Mouse (Mus musculus): Measurements from ENCODE around the gene Slc22a21. TPM values are rescaled to one million over a fixed set of nuclear protein-coding genes. Genes with fewer than 3 reads are reported as not detected.

Gene Slc22a21
- total RNA-seq, 1 experiment, result 2.3 TPM

- TF ChIP-seq HCFC1 (IDR thresholded peaks at IDR 0.05; ENCODE audit: borderline replicate concordance, insufficient read depth, low read length), result no peak
- no peak for TF ChIP-seq ZNF384 (IDR thresholded peaks at IDR 0.05; ENCODE audit: low read depth, low read length)
- no peak for TF ChIP-seq MAFK (IDR thresholded peaks at IDR 0.05; ENCODE audit: insufficient read depth, low read depth, low read length)
- no peak for TF ChIP-seq ZC3H11A (IDR thresholded peaks at IDR 0.05; ENCODE audit: borderline replicate concordance, low read depth, low read length)
- Histone ChIP-seq H3K4me1 (ENCODE audit: control insufficient read depth in 2 of 2, insufficient read depth in 2 of 2, low read length in 2 of 2, poor library complexity in 1 of 2) (no peaks in the 10 kb centered on the region), H3K27ac (ENCODE audit: insufficient read depth, low read depth, low read length, poor library complexity, severe bottlenecking) (no peak overlapping the region), H3K4me3 (ENCODE audit: insufficient read depth in 1 of 2, low read depth in 1 of 2, low read length in 2 of 2, poor library complexity in 1 of 2, severe bottlenecking in 1 of 2) (no peak overlapping the region), H3K9me3 (ENCODE audit: control insufficient read depth, insufficient read depth, low read depth, low read length) (no peaks in the 10 kb centered on the region), H3K9ac (ENCODE audit: insufficient read depth, low read depth, low read length, poor library complexity, severe bottlenecking) (no peak overlapping the region), H3K36me3 (ENCODE audit: control insufficient read depth, insufficient read depth, low read length, poor library complexity, severe bottlenecking) (no peaks in the 10 kb centered on the region)
- DNase-seq (ENCODE audit: low read depth, low spot score), result no peak
- in situ Hi-C loops (cut with MboI; ENCODE audit: low sequenced_read_pairs in 2 of 2, unreplicated experiment in 2 of 2), result no loop called here
Observed at GRCm38 (mm10) chr11:54016051-54016450, 35.9 kb upstream of the Slc22a21 start.

- no peak overlapping the region for H3K27ac ChIP-seq (ENCODE audit: insufficient read depth, low read depth, low read length, poor library complexity, severe bottlenecking)
- H3K36me3 ChIP-seq (ENCODE audit: control insufficient read depth, insufficient read depth, low read length, poor library complexity, severe bottlenecking), result no peaks in the 10 kb centered on the region
- no peak overlapping the region for H3K4me3 ChIP-seq (ENCODE audit: insufficient read depth in 1 of 2, low read depth in 1 of 2, low read length in 2 of 2, poor library complexity in 1 of 2, severe bottlenecking in 1 of 2)
- in situ Hi-C loops (cut with MboI; ENCODE audit: low sequenced_read_pairs in 2 of 2, unreplicated experiment in 2 of 2), result no loop called here
- H3K9me3 ChIP-seq (ENCODE audit: control insufficient read depth, insufficient read depth, low read depth, low read length), result no peaks in the 10 kb centered on the region
- no peak for DNase-seq (ENCODE audit: low read depth, low spot score)
- no peak for TF ChIP-seq CHD2 (IDR thresholded peaks at IDR 0.05; ENCODE audit: low read depth, low read length)
- no peaks in the 10 kb centered on the region for H3K4me1 ChIP-seq (ENCODE audit: control insufficient read depth in 2 of 2, insufficient read depth in 2 of 2, low read length in 2 of 2, poor library complexity in 1 of 2)
- H3K9ac ChIP-seq (ENCODE audit: insufficient read depth, low read depth, low read length, poor library complexity, severe bottlenecking), result no peak overlapping the region
Observed at GRCm38 (mm10) chr11:54012961-54013360, 32.8 kb upstream of the Slc22a21 start.

GRCm38 (mm10) chr11:54011255-54011654 lies 31.1 kb upstream of the Slc22a21 start:
- in situ Hi-C loops (cut with MboI; ENCODE audit: low sequenced_read_pairs in 2 of 2, unreplicated experiment in 2 of 2), result no loop called here
- Histone ChIP-seq H3K27ac (ENCODE audit: insufficient read depth, low read depth, low read length, poor library complexity, severe bottlenecking) (no peak overlapping the region), H3K4me3 (ENCODE audit: insufficient read depth in 1 of 2, low read depth in 1 of 2, low read length in 2 of 2, poor library complexity in 1 of 2, severe bottlenecking in 1 of 2) (no peak overlapping the region), H3K36me3 (ENCODE audit: control insufficient read depth, insufficient read depth, low read length, poor library complexity, severe bottlenecking) (no peaks in the 10 kb centered on the region), H3K9ac (ENCODE audit: insufficient read depth, low read depth, low read length, poor library complexity, severe bottlenecking) (no peak overlapping the region), H3K4me1 (ENCODE audit: control insufficient read depth in 2 of 2, insufficient read depth in 2 of 2, low read length in 2 of 2, poor library complexity in 1 of 2) (no peaks in the 10 kb centered on the region), H3K9me3 (ENCODE audit: control insufficient read depth, insufficient read depth, low read depth, low read length) (no peaks in the 10 kb centered on the region)
- DNase-seq (ENCODE audit: low read depth, low spot score), result no peak
- TF ChIP-seq HCFC1 (IDR thresholded peaks at IDR 0.05; ENCODE audit: borderline replicate concordance, insufficient read depth, low read length), result no peak
- TF ChIP-seq MAFK (IDR thresholded peaks at IDR 0.05; ENCODE audit: insufficient read depth, low read depth, low read length), result no peak
- TF ChIP-seq CHD2 (IDR thresholded peaks at IDR 0.05; ENCODE audit: low read depth, low read length), result no peak
- TF ChIP-seq ZNF384 (IDR thresholded peaks at IDR 0.05; ENCODE audit: low read depth, low read length), result no peak
- TF ChIP-seq ZC3H11A (IDR thresholded peaks at IDR 0.05; ENCODE audit: borderline replicate concordance, low read depth, low read length), result no peak

GRCm38 (mm10) chr11:54008416-54008920 lies 28.3 kb upstream of the Slc22a21 start:
- in situ Hi-C loops (cut with MboI; ENCODE audit: low sequenced_read_pairs in 2 of 2, unreplicated experiment in 2 of 2), result no loop called here
- Histone ChIP-seq H3K36me3 (ENCODE audit: control insufficient read depth, insufficient read depth, low read length, poor library complexity, severe bottlenecking) (no peaks in the 10 kb centered on the region), H3K27ac (ENCODE audit: insufficient read depth, low read depth, low read length, poor library complexity, severe bottlenecking) (no peak overlapping the region), H3K4me1 (ENCODE audit: control insufficient read depth in 2 of 2, insufficient read depth in 2 of 2, low read length in 2 of 2, poor library complexity in 1 of 2) (no peaks in the 10 kb centered on the region), H3K9me3 (ENCODE audit: control insufficient read depth, insufficient read depth, low read depth, low read length) (no peaks in the 10 kb centered on the region), H3K4me3 (ENCODE audit: insufficient read depth in 1 of 2, low read depth in 1 of 2, low read length in 2 of 2, poor library complexity in 1 of 2, severe bottlenecking in 1 of 2) (no peak overlapping the region), H3K9ac (ENCODE audit: insufficient read depth, low read depth, low read length, poor library complexity, severe bottlenecking) (no peak overlapping the region)
- no peak for DNase-seq (ENCODE audit: low read depth, low spot score)
- no peak for TF ChIP-seq ZC3H11A (IDR thresholded peaks at IDR 0.05; ENCODE audit: borderline replicate concordance, low read depth, low read length)
- TF ChIP-seq CHD2 (IDR thresholded peaks at IDR 0.05; ENCODE audit: low read depth, low read length), result no peak
- TF ChIP-seq HCFC1 (IDR thresholded peaks at IDR 0.05; ENCODE audit: borderline replicate concordance, insufficient read depth, low read length), result no peak
- no peak for TF ChIP-seq ZNF384 (IDR thresholded peaks at IDR 0.05; ENCODE audit: low read depth, low read length)
- no peak for TF ChIP-seq MAFK (IDR thresholded peaks at IDR 0.05; ENCODE audit: insufficient read depth, low read depth, low read length)

GRCm38 (mm10) chr11:54007717-54008116 lies 27.6 kb upstream of the Slc22a21 start:
- no peaks in the 10 kb centered on the region for H3K4me1 ChIP-seq (ENCODE audit: control insufficient read depth in 2 of 2, insufficient read depth in 2 of 2, low read length in 2 of 2, poor library complexity in 1 of 2)
- H3K36me3 ChIP-seq (ENCODE audit: control insufficient read depth, insufficient read depth, low read length, poor library complexity, severe bottlenecking), result no peaks in the 10 kb centered on the region
- H3K9ac ChIP-seq (ENCODE audit: insufficient read depth, low read depth, low read length, poor library complexity, severe bottlenecking), result no peak overlapping the region
- H3K4me3 ChIP-seq (ENCODE audit: insufficient read depth in 1 of 2, low read depth in 1 of 2, low read length in 2 of 2, poor library complexity in 1 of 2, severe bottlenecking in 1 of 2), result no peak overlapping the region
- TF ChIP-seq ZC3H11A (IDR thresholded peaks at IDR 0.05; ENCODE audit: borderline replicate concordance, low read depth, low read length), result no peak
- no peak for TF ChIP-seq ZNF384 (IDR thresholded peaks at IDR 0.05; ENCODE audit: low read depth, low read length)
- TF ChIP-seq CHD2 (IDR thresholded peaks at IDR 0.05; ENCODE audit: low read depth, low read length), result no peak
- no peak for TF ChIP-seq HCFC1 (IDR thresholded peaks at IDR 0.05; ENCODE audit: borderline replicate concordance, insufficient read depth, low read length)
- no peak for TF ChIP-seq MAFK (IDR thresholded peaks at IDR 0.05; ENCODE audit: insufficient read depth, low read depth, low read length)
- in situ Hi-C loops (cut with MboI; ENCODE audit: low sequenced_read_pairs in 2 of 2, unreplicated experiment in 2 of 2), result no loop called here
- no peak overlapping the region for H3K27ac ChIP-seq (ENCODE audit: insufficient read depth, low read depth, low read length, poor library complexity, severe bottlenecking)
- DNase-seq (ENCODE audit: low read depth, low spot score), result no peak
- H3K9me3 ChIP-seq (ENCODE audit: control insufficient read depth, insufficient read depth, low read depth, low read length), result no peaks in the 10 kb centered on the region

Data from ES-E14 (cell line).